Mouse (Mus musculus) Patski (cell line): ENCODE data around the gene Gm20388. TPM values are rescaled to one million over a fixed set of nuclear protein-coding genes. Genes with fewer than 3 reads are reported as not detected.

Experiments used
- ATAC-seq: fragments of 100-300 bp; one replicate; pipeline ENCODE4 v1.8.0; 2021
- CTCF ChIA-PET: fragments of 350-600 bp; sonication (Branson Sonifier 250); formaldehyde crosslinking; loops from one replicate; lab custom pipeline; 2022; ENCODE audit warnings: inconsistent platforms; lab: Charles Lee
- POLR2A ChIA-PET: fragments of 350-600 bp; sonication (Branson Sonifier 250); formaldehyde crosslinking; loops from one replicate; lab custom pipeline; 2022; ENCODE audit warnings: antibody characterized with exemption, inconsistent platforms; lab: Charles Lee
- DNase-seq: peaks from one replicate; pipeline ENCODE4 v3.0.0-alpha.2; 2011; ENCODE audit warnings: low read depth, low spot score
- H3K27me3 ChIP-seq: fragments of 371-371 bp; one replicate; pipeline ENCODE4 v1.5.1; 2021
- CTCF ChIP-seq: fragments of 100-300 bp; IDR thresholded peaks from one replicate; pipeline ENCODE4 v1.5.1; 2021
- in situ Hi-C: fragments of 300-500 bp; cut with MboI; formaldehyde crosslinking; loops from 3 replicates; pipeline ENCODE4 v1.11.1; 2018; ENCODE audit warnings: low pct_unique_long_range_greater_than_20kb, mixed read lengths
- polyA plus RNA-seq: library from polyadenylated mRNA; unstranded; gene quantifications from one replicate; pipeline ENCODE4 v1.2.3, GENCODE M21; 2021

The Gm20388 gene
- polyA plus RNA-seq, 1 experiment from 2014 or later = 86.7 TPM

GRCm38 (mm10) chr8:121239640-121240039, 1329.0 kb downstream of the Gm20388 start:
- ChIA-PET POLR2A (interaction anchor here (0.6 kb wide), 1 partner anchor 287 kb away, joined by 6 read pairs; no protein-coding TSS in a partner anchor), CTCF (interaction anchor here (1.1 kb wide), 1 partner anchor 129 kb away, joined by 3 read pairs; no protein-coding TSS in a partner anchor)
- in situ Hi-C loops = loop anchor here (10.0 kb wide), 1 partner anchor 155 kb away; no protein-coding TSS in a partner anchor
- peak; percentile 93 for DNase-seq
- H3K27me3 ChIP-seq = no peaks in the 10 kb centered on the region
- no peak for TF ChIP-seq CTCF
- ATAC-seq = peak; percentile 49

- ChIA-PET POLR2A (interaction anchor here (0.5 to 0.6 kb wide), 2 partner anchors 916 to 1814 kb away, joined by 3 to 5 read pairs; no protein-coding TSS in a partner anchor), CTCF (interaction anchor here (1.2 kb wide), 1 partner anchor 21 kb away, joined by 3 read pairs; no protein-coding TSS in a partner anchor)
- no peak for TF ChIP-seq CTCF
- DNase-seq = peak; percentile 94
- in situ Hi-C loops = no loop called here
- H3K27me3 ChIP-seq = no peaks in the 10 kb centered on the region
- ATAC-seq = peak; percentile 76
Measured at GRCm38 (mm10) chr8:121241761-121242552, 1331.3 kb downstream of the Gm20388 start.

GRCm38 (mm10) chr8:121242671-121243070, 1332.0 kb downstream of the Gm20388 start:
- TF ChIP-seq CTCF = no peak
- in situ Hi-C loops = no loop called here
- DNase-seq = no peak
- H3K27me3 ChIP-seq = no peaks in the 10 kb centered on the region
- ChIA-PET POLR2A (interaction anchor here (0.6 kb wide), 1 partner anchor 1814 kb away, joined by 5 read pairs; no protein-coding TSS in a partner anchor), CTCF (interaction anchor here (0.9 to 1.2 kb wide), 2 partner anchors 9 to 20 kb away, joined by 3 read pairs; no protein-coding TSS in a partner anchor)
- no peak for ATAC-seq

GRCm38 (mm10) chr8:121248823-121249222, 1338.2 kb downstream of the Gm20388 start:
- no peak for TF ChIP-seq CTCF
- H3K27me3 ChIP-seq = no peaks in the 10 kb centered on the region
- ChIA-PET CTCF (interaction anchor here (2.4 kb wide), 1 partner anchor 9 kb away, joined by 7 read pairs; no protein-coding TSS in a partner anchor), POLR2A (no interaction called here)
- ATAC-seq = peak; percentile 26
- in situ Hi-C loops = no loop called here
- DNase-seq = no peak

- ChIA-PET CTCF (no interaction called here), POLR2A (interaction anchor here (0.6 kb wide), 1 partner anchor 17 kb away, joined by 3 read pairs; no protein-coding TSS in a partner anchor)
- TF ChIP-seq CTCF = no peak
Measured at GRCm38 (mm10) chr8:121249433-121249832, 1338.8 kb downstream of the Gm20388 start.

GRCm38 (mm10) chr8:121251089-121251488, 1340.4 kb downstream of the Gm20388 start:
- no peaks in the 10 kb centered on the region for H3K27me3 ChIP-seq
- DNase-seq = no peak
- ChIA-PET POLR2A (interaction anchor here (1.1 kb wide), 1 partner anchor 21 kb away, joined by 3 read pairs; no protein-coding TSS in a partner anchor), CTCF (interaction anchor here (0.9 kb wide), 1 partner anchor 8 kb away, joined by 3 read pairs; no protein-coding TSS in a partner anchor)
- no peak for ATAC-seq
- in situ Hi-C loops = no loop called here
- no peak for TF ChIP-seq CTCF

More at GRCm38 (mm10) chr8:121249433-121249832, 1338.8 kb downstream of the Gm20388 start:
- ATAC-seq = no peak
- no peak for DNase-seq
- in situ Hi-C loops = no loop called here
- no peaks in the 10 kb centered on the region for H3K27me3 ChIP-seq

GRCm38 (mm10) chr8:121255727-121256265, 1345.2 kb downstream of the Gm20388 start:
- no peak for TF ChIP-seq CTCF
- DNase-seq = no peak
- in situ Hi-C loops = no loop called here
- POLR2A ChIA-PET = no interaction called here
- no peak for ATAC-seq
- CTCF ChIA-PET = no interaction called here
- H3K27me3 ChIP-seq = no peaks in the 10 kb centered on the region

GRCm38 (mm10) chr8:121258126-121258792, 1347.6 kb downstream of the Gm20388 start:
- in situ Hi-C loops = no loop called here
- no peak for TF ChIP-seq CTCF
- CTCF ChIA-PET = interaction anchor here (1.8 kb wide), 1 partner anchor 11 kb away, joined by 7 read pairs; no protein-coding TSS in a partner anchor
- ATAC-seq (no peak), DNase-seq (no peak)
- POLR2A ChIA-PET = interaction anchor here (0.6 kb wide), 1 partner anchor 51 kb away, joined by 3 read pairs; no protein-coding TSS in a partner anchor
- H3K27me3 ChIP-seq = no peaks in the 10 kb centered on the region

GRCm38 (mm10) chr8:121262728-121263389, 1352.2 kb downstream of the Gm20388 start:
- H3K27me3 ChIP-seq = no peaks in the 10 kb centered on the region

More at GRCm38 (mm10) chr8:121262728-121263389, 1352.2 kb downstream of the Gm20388 start:
- ChIA-PET POLR2A (no interaction called here), CTCF (interaction anchor here (1.2 kb wide), 1 partner anchor 21 kb away, joined by 3 read pairs; no protein-coding TSS in a partner anchor)
- no peak for TF ChIP-seq CTCF
- in situ Hi-C loops = no loop called here
- ATAC-seq (no peak), DNase-seq (no peak)
